Mouse (Mus musculus): ENCODE data around the gene Zbed3.
"Not testable (repeated sequence)": the region's sequence is repeated elsewhere in the genome, so short reads cannot be mapped to it uniquely, and the experiment has no call there.

Gene Zbed3

DNA sequence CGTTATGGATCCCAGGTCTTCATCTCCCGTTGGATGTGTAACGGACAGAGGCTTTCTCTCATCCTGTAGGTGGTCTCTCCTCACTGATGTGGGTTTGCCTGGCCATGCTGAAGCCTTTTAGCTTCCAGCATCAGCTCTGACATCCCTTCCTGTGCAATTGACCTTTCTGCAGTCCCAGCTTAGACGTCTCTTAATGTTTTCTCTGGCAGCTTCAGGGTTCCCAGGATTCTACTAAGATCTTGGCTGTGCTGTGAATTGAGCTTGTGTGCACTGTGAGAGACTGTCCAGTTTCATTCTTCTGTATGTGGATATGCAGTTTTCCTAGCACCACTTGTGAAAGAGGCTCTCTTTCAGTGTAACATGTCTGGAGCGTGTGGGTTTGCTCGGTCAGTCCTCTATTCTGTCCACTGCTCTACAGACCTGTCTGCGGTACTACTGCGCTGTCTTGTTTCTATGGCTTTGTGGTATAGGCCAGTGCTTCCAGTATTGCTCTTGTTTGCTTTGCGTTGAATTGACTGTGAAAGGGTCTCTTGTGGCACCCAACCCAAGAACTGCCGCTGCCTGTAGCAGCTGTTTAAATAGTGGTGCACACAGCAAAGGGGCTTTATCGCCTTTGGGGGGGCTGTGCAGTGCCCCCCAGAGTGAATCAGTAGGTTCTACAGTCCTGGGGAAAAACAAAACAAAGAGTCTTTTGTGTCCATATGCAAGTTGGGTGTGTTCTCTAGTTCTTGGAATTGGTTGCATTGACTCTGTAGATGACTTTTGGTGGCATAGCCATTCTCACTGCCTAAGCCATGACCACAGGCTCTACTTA is 8.9 kb downstream of the Zbed3 start:
- no peak for DNase-seq (ENCODE audit: low spot score in 2 of 2)

DNA sequence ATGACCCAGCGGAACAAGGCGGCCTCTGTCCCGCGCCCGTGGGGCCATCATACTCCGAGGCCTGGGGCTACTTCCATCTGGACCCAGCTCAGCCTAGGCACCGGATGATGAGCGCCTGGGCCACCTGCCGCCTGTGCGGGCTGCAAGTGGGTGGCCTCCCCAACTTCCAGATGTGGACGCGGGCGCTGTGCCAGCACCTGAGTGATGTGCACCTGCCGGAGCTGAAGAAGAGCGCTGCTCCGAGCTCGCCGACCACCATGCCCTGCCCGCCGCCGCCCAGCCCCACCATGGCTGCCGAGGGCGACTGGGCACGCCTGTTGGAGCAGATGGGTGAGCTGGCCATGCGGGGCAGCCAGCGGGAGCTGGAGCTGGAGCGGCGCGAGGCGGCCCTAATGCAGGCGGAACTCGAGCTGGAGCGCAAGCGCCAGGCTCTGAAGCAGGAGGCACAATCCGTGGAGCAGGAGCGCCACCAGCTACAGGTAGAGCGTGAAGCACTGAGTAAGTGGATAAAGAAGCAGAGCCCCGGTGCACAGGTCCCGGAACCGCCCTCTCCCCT is 12.8 kb downstream of the Zbed3 start:
- no peak for DNase-seq (ENCODE audit: low spot score in 2 of 2)

DNA sequence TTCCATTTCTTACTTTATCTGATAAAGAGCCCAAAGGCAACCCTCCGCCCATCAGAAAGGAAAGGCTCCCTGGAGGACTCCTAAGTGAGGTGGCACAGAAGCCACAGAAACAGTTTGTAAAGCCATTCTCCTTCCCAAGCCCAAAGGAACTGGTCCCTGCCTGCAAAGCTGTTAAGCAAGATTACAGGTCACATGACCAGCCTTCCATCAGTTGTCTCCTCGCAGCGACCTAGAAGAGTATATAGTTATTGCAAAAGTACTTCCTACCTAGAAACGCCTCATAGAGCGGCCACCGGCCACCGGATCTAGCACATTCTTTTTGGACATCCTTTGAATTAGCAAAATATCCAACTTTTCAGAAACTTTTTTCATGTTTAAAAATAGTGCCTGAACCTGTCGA is 20.1 kb downstream of the Zbed3 start:
- no peak for DNase-seq (ENCODE audit: low spot score in 2 of 2)

DNA sequence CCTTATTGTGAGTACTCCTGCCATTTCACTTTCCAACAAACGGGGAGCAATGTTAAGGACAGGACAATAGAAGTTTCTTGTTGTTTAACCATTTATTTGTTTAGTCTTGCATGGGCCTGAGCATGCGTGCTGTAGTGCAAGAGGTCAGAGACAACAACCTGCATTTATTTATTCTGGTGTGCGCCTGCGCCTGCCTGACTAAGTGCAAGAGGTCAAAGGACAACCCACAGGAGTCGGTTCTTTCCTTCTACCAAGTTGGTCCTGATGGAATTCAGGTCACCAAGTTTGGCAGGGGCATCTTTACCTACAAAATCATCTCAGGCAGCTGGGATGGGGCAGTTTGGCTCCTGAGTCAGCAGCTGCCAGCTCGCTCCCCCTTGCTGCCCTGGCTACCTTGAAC is 22.5 kb downstream of the Zbed3 start:
- DNase-seq (ENCODE audit: low spot score in 2 of 2): no peak

DNA sequence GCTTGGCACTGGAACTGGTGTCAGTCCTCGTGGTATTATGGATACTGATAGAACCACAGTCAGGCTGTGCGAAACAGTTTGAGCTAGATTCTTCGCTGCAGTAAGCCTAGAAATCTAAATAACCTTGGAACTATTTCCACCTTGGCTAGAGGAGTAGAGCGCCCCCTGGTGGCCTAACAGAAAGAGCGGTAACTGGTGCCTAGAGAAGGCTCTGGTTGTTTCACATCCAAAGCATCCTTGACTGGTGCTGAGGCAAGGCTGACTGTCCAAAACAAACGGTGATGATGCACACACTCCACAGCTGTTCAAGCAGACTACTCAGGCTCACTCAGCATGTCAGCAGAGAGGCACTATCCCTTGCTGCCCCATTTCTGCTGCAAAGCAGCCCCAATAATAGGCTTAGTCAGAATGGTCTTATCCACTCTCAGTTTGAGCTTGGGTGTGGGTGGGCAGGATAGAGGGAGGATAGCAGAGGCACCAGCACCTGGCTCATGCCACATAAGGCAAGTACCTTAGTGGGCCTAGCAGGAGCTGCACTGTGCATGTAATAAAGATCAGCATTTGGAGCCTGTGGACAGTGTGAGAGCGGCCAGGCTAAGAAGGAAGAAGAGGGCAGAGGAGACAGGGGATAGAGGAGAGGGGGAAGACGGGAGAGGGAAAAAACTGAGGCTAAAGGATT is 23.7 kb downstream of the Zbed3 start:
- DNase-seq (ENCODE audit: low spot score in 2 of 2): peak; percentile 26 to 83

DNA sequence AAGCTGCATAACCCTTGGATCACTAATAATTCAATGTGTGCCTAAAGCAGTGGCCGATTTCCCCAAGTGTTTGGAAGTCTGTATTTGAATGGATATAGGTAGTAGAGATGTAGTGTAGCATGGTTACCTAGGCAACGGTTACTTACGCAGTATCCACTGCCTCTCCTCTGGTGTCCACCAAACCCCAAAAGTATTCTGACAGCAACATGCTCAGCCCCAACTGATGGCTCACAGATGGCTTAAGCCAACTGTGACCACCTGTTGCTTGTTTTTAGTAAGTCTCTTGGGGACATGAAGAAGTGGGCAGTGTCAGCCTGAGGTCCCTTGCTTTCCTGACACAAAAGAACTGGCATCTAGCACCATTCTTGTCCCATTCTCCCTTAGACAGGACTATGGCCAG is 25.1 kb downstream of the Zbed3 start:
- no peak for DNase-seq (ENCODE audit: low spot score in 2 of 2)

DNA sequence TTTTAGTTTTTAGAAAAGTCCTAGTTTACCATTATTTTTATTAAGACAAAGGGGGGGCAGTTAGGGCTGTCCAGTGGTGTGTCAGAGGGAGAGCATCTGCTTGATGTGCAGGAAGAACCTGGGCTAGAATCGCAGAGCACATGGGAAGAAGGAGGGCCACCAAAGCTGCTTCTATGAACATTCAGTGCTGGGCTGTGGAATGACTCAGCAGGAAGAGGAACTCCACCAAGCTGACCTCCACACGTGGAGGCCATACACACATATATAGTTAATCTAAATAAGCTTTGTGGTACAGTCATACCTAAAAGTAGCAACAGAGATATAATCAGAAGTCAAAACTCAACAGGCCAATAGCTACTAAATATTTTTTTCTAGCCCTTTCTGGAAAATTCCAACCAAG is 34.8 kb downstream of the Zbed3 start:
- DNase-seq (ENCODE audit: low spot score in 2 of 2): no peak

DNA sequence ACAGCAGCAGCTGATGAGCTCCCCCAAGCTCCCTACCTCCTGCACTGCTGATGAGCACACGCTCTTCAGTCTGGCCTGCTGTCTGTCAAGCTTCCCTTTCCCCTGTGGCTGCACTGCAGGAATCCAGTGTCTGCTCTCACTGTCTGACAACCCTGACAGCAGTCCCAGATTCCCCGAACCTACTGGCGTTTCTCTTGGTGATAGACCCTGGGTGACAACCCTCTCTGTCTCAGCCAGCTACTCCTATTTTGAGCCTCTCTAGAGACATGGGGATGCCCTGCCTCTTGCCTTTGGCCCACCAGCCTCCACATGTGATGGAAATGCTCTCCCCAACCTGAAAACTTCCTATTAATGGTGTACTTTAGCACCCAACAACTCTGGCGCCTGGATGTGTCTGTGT is 40.0 kb downstream of the Zbed3 start:
- DNase-seq (ENCODE audit: low spot score in 2 of 2): no peak

DNA sequence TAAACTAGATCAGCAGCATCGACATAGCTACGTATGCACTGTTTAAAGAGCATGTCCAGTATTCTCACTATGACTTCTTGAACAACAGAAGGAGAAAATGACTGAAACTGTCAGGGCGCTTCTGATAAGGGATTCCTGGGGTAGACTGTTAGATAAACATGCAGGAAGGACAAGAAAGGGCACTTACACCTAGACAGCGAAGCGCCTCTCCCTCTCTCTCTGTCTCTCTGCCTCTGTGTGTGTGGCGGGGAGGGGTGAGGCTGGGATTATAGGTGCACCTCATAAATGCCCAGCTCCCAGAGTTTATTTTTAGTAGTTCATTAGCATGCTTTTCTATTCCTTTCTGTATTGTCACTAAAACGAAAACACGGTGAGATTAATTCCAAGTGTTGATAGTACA is 42.9 kb downstream of the Zbed3 start:
- no peak for DNase-seq (ENCODE audit: low spot score in 2 of 2)

DNA sequence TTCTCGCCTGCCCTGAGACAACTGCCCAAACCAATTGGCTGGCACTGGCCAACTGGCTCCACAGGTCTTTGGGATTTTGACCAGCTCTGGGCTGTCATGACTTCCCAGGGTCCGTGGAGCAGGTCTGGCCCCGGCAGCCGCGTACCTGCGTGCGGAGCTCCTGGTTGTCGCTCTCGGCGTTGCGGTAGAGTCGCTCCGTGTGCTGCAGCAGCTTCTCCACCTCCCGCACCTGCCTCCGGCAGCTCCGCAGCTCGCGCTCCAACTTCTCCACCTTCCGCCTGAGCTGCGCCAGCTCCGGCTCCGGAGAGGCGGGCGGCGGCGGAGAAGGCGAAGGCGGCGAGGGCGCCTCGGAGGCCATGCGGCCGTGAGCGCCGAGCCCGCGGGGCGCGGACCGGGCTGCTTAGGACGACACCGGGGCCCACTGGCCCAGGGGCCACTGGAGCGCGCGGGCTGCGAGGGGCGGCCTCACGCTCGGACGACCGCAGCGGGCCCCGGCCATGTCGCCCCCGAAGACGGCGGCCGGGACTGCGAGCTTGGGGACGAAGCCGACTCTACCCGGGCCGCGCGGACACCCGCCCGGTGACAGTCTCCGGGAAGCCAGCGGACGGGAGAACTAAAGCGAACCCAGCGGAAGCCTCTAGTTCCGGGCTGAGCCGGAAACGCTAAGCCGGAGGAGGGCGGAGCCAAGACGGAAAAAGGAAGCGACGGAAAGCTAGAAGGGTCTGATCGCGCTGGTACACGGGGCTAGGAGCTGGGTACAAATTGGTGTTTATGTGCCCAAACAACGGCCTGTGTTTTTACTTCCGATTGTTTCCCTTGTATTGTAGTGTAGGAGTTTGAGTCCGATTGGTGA is 51.5 kb downstream of the Zbed3 start, which contains the start of gene Aggf1:
TSS of gene Aggf1 (minus strand) at position 652 of the 853 bp plus-strand sequence.
- DNase-seq (ENCODE audit: low spot score in 2 of 2): peak; percentile 73 to 91

DNA sequence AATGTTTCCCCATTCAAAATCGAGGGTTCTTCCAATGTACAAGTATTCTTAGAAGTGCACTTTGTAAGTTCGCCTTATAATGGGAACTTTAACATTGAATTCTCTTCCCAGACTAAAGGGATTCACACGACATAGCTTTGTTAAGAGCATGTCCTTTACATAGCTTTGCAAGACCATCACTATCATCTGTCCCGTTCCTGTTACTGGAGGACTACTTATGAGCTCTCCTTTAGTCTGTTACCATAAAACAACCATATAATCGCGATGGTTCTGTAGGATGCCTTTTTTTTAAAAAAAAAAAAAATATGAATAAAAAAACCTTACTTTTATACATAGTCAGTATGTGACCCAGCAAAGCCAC is 52.1 kb downstream of the Zbed3 start:
- DNase-seq (ENCODE audit: low spot score in 2 of 2): no peak

DNA sequence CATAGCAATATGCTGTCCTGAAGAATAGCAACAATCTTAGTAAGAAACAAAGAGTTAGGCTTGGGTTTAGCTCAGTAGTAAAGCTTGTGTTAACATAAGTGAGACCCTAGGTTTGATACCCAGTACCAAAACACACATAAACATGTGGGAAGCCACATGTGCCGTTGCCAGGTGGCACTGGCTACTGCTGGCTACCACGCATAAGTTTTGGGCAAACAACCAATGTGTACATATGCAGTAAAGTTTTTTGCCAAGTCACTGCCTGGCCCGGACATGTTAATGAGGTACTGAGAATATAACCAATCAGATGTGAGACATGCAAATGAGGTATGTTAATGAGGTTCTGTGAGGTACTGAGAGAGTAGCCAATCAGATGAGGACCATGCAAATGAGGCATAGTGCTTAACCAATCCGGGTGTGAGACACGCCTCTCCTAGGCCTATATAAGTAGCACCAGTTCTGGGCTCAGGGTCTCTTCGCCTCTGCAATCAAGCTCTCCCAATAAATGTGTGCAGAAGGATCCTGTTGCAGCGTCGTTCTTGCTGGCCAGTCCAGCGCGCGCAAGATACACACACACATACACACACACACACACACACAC is 53.4 kb downstream of the Zbed3 start:
- not testable (repeated sequence) for DNase-seq (ENCODE audit: low spot score in 2 of 2)

DNA sequence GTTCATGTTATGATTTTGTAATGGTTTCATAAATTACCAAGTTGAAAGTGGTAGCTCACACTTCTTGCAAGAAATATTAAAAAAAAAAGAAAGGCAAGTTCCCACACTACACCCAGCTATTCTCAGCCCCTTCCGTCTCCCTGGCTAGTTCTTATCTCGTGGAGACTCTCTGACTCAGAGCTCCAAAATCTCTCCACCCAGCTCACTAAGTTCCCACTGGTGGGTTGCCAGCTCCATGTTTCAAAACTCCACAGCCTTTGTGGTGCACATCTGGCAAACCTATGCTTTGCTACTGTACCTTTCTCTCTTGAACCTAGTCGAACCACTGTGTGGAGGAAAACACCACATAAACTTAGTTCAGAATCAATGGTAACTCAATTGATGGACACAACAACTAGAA is 55.3 kb downstream of the Zbed3 start:
- DNase-seq (ENCODE audit: low spot score in 2 of 2): no peak

DNA sequence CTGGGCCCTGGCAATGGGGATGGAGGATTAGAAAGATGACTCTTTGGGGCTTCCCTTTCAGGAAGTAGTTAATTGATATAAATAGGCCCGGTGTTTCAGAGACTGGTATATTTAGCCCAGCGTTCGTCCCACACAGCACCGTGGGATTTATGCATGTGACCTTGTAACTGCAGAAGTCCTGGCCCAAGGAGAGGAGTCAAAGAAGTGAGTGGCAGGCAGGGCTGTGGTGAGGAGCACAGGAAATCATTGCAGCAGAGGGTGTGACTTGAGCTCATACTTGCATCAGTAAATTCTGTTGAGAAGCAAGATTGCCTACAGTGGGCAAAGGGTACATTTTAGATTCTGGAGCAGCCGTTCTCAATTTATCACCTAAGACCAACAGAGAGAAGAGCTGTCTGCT is 59.0 kb downstream of the Zbed3 start:
- no peak for DNase-seq (ENCODE audit: low spot score in 2 of 2)
